Mouse (Mus musculus) lung, adult 2 months (tissue): ENCODE results near the gene Glis1.

ENCODE experiments used
- CTCF ChIP-seq: fragments of 200-500 bp; IDR thresholded peaks from 2 replicates; pipeline ENCODE4 v1.5.1; 2011; ENCODE audit warnings: mild to moderate bottlenecking, low read length, control low read depth; ENCODE audit not compliant: insufficient read depth
- POLR2A ChIP-seq: fragments of 200-500 bp; IDR thresholded peaks from 2 replicates; pipeline ENCODE4 v1.6.1; 2011; ENCODE audit warnings: low read depth, mild to moderate bottlenecking, control low read depth, low read length, borderline replicate concordance; ENCODE audit errors: extremely low read depth

- TF ChIP-seq CTCF (no peak), POLR2A (no peak)
Measured at GRCm38 (mm10) chr4:107523607-107524151, 89.3 kb downstream of the Glis1 start.
